Mouse (Mus musculus) thymus, postnatal 10 days (tissue): ENCODE measurements around the gene Ccdc121.
"Not testable (repeated sequence)": the region's sequence is repeated elsewhere in the genome, so short reads cannot be mapped to it uniquely, and the experiment has no call there.

Experiments used
- DNase-seq, 2 experiments: peaks; one replicate each; pipeline ENCODE4 v3.0.0; 2021; ENCODE audit warnings: low spot score in 2 of 2

The Ccdc121 gene

GRCm38 (mm10) chr1:181512430-181513129 lies 1.3 kb upstream of the Ccdc121 start:
- no peak for DNase-seq

- DNase-seq, result not testable (repeated sequence)
Observed at GRCm38 (mm10) chr1:181510855-181511254, 396 bp downstream of the Ccdc121 start.

- DNase-seq, result no peak
Observed at GRCm38 (mm10) chr1:181505367-181505766, 5.9 kb downstream of the Ccdc121 start.

- no peak for DNase-seq
Observed at GRCm38 (mm10) chr1:181503471-181503870, 7.8 kb downstream of the Ccdc121 start.

- no peak for DNase-seq
Observed at GRCm38 (mm10) chr1:181484696-181485095, 26.6 kb downstream of the Ccdc121 start.

- DNase-seq, result no peak
Observed at GRCm38 (mm10) chr1:181476557-181476956, 34.7 kb downstream of the Ccdc121 start.

GRCm38 (mm10) chr1:181476141-181476540 lies 35.1 kb downstream of the Ccdc121 start:
- DNase-seq, result no peak

- DNase-seq, result no peak
Observed at GRCm38 (mm10) chr1:181469415-181469814, 41.8 kb downstream of the Ccdc121 start.

GRCm38 (mm10) chr1:181467321-181467670 lies 44.0 kb downstream of the Ccdc121 start:
- no peak for DNase-seq

- no peak for DNase-seq
Observed at GRCm38 (mm10) chr1:181466601-181467320, 44.5 kb downstream of the Ccdc121 start.

GRCm38 (mm10) chr1:181466040-181466439 lies 45.2 kb downstream of the Ccdc121 start:
- DNase-seq, result no peak

GRCm38 (mm10) chr1:181465027-181465426 lies 46.2 kb downstream of the Ccdc121 start:
- DNase-seq, result peak in 1 of 2 experiments; percentile 11

- no peak for DNase-seq
Observed at GRCm38 (mm10) chr1:181462906-181463179, 48.4 kb downstream of the Ccdc121 start.

GRCm38 (mm10) chr1:181462051-181462905 lies 49.0 kb downstream of the Ccdc121 start:
- no peak for DNase-seq

GRCm38 (mm10) chr1:181461484-181461883 lies 49.8 kb downstream of the Ccdc121 start:
- DNase-seq, result no peak

GRCm38 (mm10) chr1:181460283-181460682 lies 51.0 kb downstream of the Ccdc121 start:
- no peak for DNase-seq
